Mouse (Mus musculus) hindlimb bud, embryonic 11.5 days (tissue): ENCODE measurements at regions not wholly inside any gene's neighbourhood (a gene's known extent, or its start where the extent isn't known, plus 50 kb on each side); places are given as distances from the start of the nearest gene placed in this dataset.

Source experiments
- DNase-seq: peaks from one replicate; pipeline ENCODE4 v3.0.0-alpha.2; 2012; ENCODE audit warnings: low read depth, low spot score; ENCODE audit errors: extremely low spot score

- no peak for DNase-seq
Measured at GRCm38 (mm10) chr1:151113199-151113598, 69.1 kb upstream of the Gm47985 start.

- DNase-seq, result no peak
Measured at GRCm38 (mm10) chr1:151118530-151118929, 63.8 kb upstream of the Gm47985 start.

GRCm38 (mm10) chr1:151118982-151119381 lies 63.4 kb upstream of the Gm47985 start:
- DNase-seq, result no peak

GRCm38 (mm10) chr1:151119566-151119965 lies 62.8 kb upstream of the Gm47985 start:
- DNase-seq, result no peak

GRCm38 (mm10) chr1:151121686-151122085 lies 60.7 kb upstream of the Gm47985 start:
- DNase-seq, result no peak

- DNase-seq, result no peak
Measured at GRCm38 (mm10) chr1:151123964-151124363, 58.4 kb upstream of the Gm47985 start.

GRCm38 (mm10) chr1:151125028-151125659 lies 57.2 kb upstream of the Gm47985 start:
- no peak for DNase-seq

- no peak for DNase-seq
Measured at GRCm38 (mm10) chr1:151125764-151126485, 56.4 kb upstream of the Gm47985 start.

- no peak for DNase-seq
Measured at GRCm38 (mm10) chr1:151126756-151127155, 55.6 kb upstream of the Gm47985 start.

GRCm38 (mm10) chr1:151128005-151128404 lies 54.3 kb upstream of the Gm47985 start:
- DNase-seq, result no peak

GRCm38 (mm10) chr1:151128955-151129354 lies 53.4 kb upstream of the Gm47985 start:
- no peak for DNase-seq

- no peak for DNase-seq
Measured at GRCm38 (mm10) chr1:151130036-151130435, 52.3 kb upstream of the Gm47985 start.

- DNase-seq, result no peak
Measured at GRCm38 (mm10) chr1:151130845-151131626, 51.3 kb upstream of the Gm47985 start.

- DNase-seq, result no peak
Measured at GRCm38 (mm10) chr1:151131627-151132284, 50.6 kb upstream of the Gm47985 start.
